Mouse (Mus musculus): Measurements from ENCODE around the gene Atxn7l3. TPM values are rescaled to one million over a fixed set of nuclear protein-coding genes. Genes with fewer than 3 reads are reported as not detected.

Gene Atxn7l3
- polyA plus RNA-seq, 1 experiment from 2014 or later: 15.2 TPM

DNA sequence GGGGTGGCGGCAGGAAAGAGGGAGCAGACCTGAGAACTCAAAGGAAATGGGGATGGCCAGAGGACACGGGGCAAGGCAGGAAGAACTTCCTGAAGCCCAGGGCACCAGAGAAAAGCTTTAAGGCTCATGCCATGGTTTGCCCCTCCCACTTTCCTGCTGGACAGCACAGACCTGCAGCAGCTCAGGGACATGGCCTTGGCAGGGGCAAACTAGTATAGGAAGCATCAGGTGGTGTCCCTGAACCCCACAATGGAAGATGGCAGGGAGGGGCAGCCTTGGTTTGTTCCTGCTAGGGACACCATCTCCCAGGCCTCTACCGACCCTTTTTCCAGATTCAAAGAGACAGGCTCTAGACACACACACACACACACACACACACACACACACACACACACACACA lies 8.9 kb upstream of the Atxn7l3 start:
- no peak overlapping the region for H3K4me3 ChIP-seq (ENCODE audit: low read depth, low read length)
- H3K36me3 ChIP-seq (ENCODE audit: control insufficient read depth, insufficient read depth, low read length): peaks cover 12% of the 10 kb centered on the region
- no peak overlapping the region for H3K9ac ChIP-seq (ENCODE audit: low read length)
- ATAC-seq (ENCODE audit: low FRiP score) (no peak), DNase-seq (ENCODE audit: low spot score, missing footprints) (peak; percentile 75)
- H3K27ac ChIP-seq (ENCODE audit: low read depth, low read length): no peak overlapping the region
- whole genome bisulfite sequencing: 74% methylated on average over 3 of the region's 3 CpGs
- H3K4me2 ChIP-seq: no peak overlapping the region
- peaks cover 16% of the 10 kb centered on the region for H3K4me1 ChIP-seq (ENCODE audit: control insufficient read depth, insufficient read depth, low read length)
- no peaks in the 10 kb centered on the region for H3K9me3 ChIP-seq (ENCODE audit: control insufficient read depth, low read length)
- H3K27me3 ChIP-seq (ENCODE audit: control insufficient read depth, insufficient read depth, low read length): no peaks in the 10 kb centered on the region

DNA sequence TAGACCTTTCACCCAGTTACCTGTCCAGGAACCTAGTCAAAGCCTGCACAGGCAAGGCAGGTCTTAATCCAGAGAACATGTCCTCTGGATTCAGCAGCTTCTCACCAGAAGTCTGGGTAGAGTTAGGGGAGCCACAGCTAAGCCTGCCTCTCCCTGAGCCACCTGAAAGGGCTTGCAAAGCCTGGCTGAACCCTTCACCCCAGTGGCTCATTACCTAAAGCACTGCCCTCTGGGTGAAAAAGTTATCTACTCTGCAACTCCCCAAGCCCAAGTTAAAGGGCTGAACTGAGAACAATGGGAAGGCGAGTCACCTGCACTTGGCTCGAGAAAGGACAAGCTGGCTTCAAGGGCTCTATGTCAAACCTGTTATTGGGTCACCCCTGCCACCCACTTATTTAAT lies 7.7 kb upstream of the Atxn7l3 start:
- Histone ChIP-seq H3K27ac (ENCODE audit: low read depth, low read length) (no peak overlapping the region), H3K9ac (ENCODE audit: low read length) (no peak overlapping the region), H3K4me1 (ENCODE audit: control insufficient read depth, insufficient read depth, low read length) (peaks cover 4% of the 10 kb centered on the region), H3K4me3 (ENCODE audit: low read depth, low read length) (no peak overlapping the region), H3K9me3 (ENCODE audit: control insufficient read depth, low read length) (no peaks in the 10 kb centered on the region), H3K27me3 (ENCODE audit: control insufficient read depth, insufficient read depth, low read length) (no peaks in the 10 kb centered on the region), H3K36me3 (ENCODE audit: control insufficient read depth, insufficient read depth, low read length) (peaks cover 9% of the 10 kb centered on the region), H3K4me2 (no peak overlapping the region)
- ATAC-seq (ENCODE audit: low FRiP score): no peak
- 46% methylated on average over 2 of the region's 2 CpGs for WGBS
- no peak for DNase-seq (ENCODE audit: low spot score, missing footprints)

GRCm38 (mm10) chr11:102299839-102300238 lies 3.4 kb upstream of the Atxn7l3 start:
- H3K27me3 ChIP-seq (ENCODE audit: control insufficient read depth, insufficient read depth, low read length): no peaks in the 10 kb centered on the region

GRCm38 (mm10) chr11:102297577-102298556 lies 1.4 kb upstream of the Atxn7l3 start:
- Histone ChIP-seq H3K9me3 (ENCODE audit: control insufficient read depth, low read length) (no peaks in the 10 kb centered on the region), H3K4me2 (peak overlapping the region; percentile 92), H3K4me3 (ENCODE audit: low read depth, low read length) (peak overlapping the region; percentile 90), H3K27ac (ENCODE audit: low read depth, low read length) (peak overlapping the region; percentile 56), H3K9ac (ENCODE audit: low read length) (peak overlapping the region; percentile 68), H3K4me1 (ENCODE audit: control insufficient read depth, insufficient read depth, low read length) (peaks cover 11% of the 10 kb centered on the region), H3K36me3 (ENCODE audit: control insufficient read depth, insufficient read depth, low read length) (peaks cover 5% of the 10 kb centered on the region; the same call in 1 of the 2 replicates), H3K27me3 (ENCODE audit: control insufficient read depth, insufficient read depth, low read length) (no peaks in the 10 kb centered on the region)
- ATAC-seq (ENCODE audit: low FRiP score) (peak; percentile 41), DNase-seq (ENCODE audit: low spot score, missing footprints) (no peak)
- 27% methylated on average over 27 of the region's 27 CpGs for WGBS

More at GRCm38 (mm10) chr11:102299839-102300238, 3.4 kb upstream of the Atxn7l3 start:
- H3K4me3 ChIP-seq (ENCODE audit: low read depth, low read length): no peak overlapping the region
- H3K9me3 ChIP-seq (ENCODE audit: control insufficient read depth, low read length): no peaks in the 10 kb centered on the region
- no peak overlapping the region for H3K27ac ChIP-seq (ENCODE audit: low read depth, low read length)
- WGBS: 9% methylated on average over 1 of the region's 1 CpGs
- DNase-seq (ENCODE audit: low spot score, missing footprints) (peak; percentile 97), ATAC-seq (ENCODE audit: low FRiP score) (no peak)
- no peak overlapping the region for H3K4me2 ChIP-seq
- H3K9ac ChIP-seq (ENCODE audit: low read length): no peak overlapping the region
- H3K4me1 ChIP-seq (ENCODE audit: control insufficient read depth, insufficient read depth, low read length): peaks cover 9% of the 10 kb centered on the region
- H3K36me3 ChIP-seq (ENCODE audit: control insufficient read depth, insufficient read depth, low read length): no peaks in the 10 kb centered on the region

DNA sequence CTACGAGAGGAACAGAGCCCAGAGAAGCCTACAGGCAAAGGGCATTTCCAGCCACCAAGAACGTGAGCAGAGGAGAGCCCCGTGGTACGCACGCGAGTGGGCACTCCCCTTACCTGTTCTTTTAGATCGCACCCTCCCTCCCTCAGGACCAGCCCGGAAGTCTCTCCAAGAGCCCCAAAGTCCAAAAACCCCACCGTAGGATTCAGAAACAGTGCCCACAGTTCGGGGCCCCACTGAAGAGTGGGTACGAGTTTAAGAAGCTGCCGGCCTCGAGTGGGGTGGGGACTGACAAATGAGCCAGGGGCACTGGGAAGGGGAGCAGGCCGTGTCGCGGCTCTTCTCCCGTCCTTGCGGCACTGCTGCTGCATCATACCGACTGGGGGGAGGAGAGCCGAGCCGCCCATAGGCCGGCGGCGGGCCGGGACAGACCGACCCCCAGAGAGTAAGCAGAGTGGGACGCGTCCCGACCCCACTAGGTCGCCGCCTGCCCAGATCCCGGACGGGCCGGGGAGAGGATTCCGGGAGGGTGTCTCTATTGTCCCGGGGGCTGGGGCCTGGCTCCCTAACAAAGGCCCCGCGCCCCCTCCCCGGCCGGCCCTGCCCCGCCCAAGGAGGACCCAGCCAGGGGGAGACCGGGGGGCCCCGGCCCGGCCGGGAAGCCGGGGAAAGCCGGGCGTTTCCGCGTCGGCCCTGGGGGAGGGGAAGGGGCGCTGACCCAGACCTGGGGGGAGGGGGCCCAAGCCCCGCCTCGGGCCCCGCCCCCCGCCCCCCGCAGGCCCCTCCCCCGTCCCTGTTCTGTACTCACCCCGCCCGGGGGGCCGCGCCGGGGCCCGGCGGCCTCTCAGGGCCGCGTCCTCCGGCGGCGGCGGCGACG lies 596 bp downstream of the Atxn7l3 start:
- ATAC-seq (ENCODE audit: low FRiP score) (peak; percentile 51), DNase-seq (ENCODE audit: low spot score, missing footprints) (peak; percentile 94)
- WGBS: 1% methylated on average over 46 of the region's 73 CpGs
- H3K27me3 ChIP-seq (ENCODE audit: control insufficient read depth, insufficient read depth, low read length): no peaks in the 10 kb centered on the region
- H3K36me3 ChIP-seq (ENCODE audit: control insufficient read depth, insufficient read depth, low read length): peaks cover 22% of the 10 kb centered on the region
- H3K9me3 ChIP-seq (ENCODE audit: control insufficient read depth, low read length): no peaks in the 10 kb centered on the region
- H3K4me3 ChIP-seq (ENCODE audit: low read depth, low read length): peak overlapping the region; percentile 90
- H3K4me1 ChIP-seq (ENCODE audit: control insufficient read depth, insufficient read depth, low read length): peaks cover 11% of the 10 kb centered on the region
- peak overlapping the region; percentile 92 for H3K4me2 ChIP-seq
- H3K9ac ChIP-seq (ENCODE audit: low read length): peak overlapping the region; percentile 94
- peak overlapping the region; percentile 99 for H3K27ac ChIP-seq (ENCODE audit: low read depth, low read length)

- no peaks in the 10 kb centered on the region for H3K27me3 ChIP-seq (ENCODE audit: control insufficient read depth, insufficient read depth, low read length)
- H3K36me3 ChIP-seq (ENCODE audit: control insufficient read depth, insufficient read depth, low read length): peaks cover 24% of the 10 kb centered on the region
- peak overlapping the region; percentile 92 for H3K4me2 ChIP-seq
- WGBS: 77% methylated on average over 12 of the region's 12 CpGs
- H3K4me3 ChIP-seq (ENCODE audit: low read depth, low read length): peak overlapping the region; percentile 90
- peak overlapping the region; percentile 94 for H3K9ac ChIP-seq (ENCODE audit: low read length)
- ATAC-seq (ENCODE audit: low FRiP score) (no peak), DNase-seq (ENCODE audit: low spot score, missing footprints) (peak; percentile 90)
- H3K27ac ChIP-seq (ENCODE audit: low read depth, low read length): peak overlapping the region; percentile 99; the same call in 1 of the 2 replicates
- H3K9me3 ChIP-seq (ENCODE audit: control insufficient read depth, low read length): no peaks in the 10 kb centered on the region
- peaks cover 11% of the 10 kb centered on the region for H3K4me1 ChIP-seq (ENCODE audit: control insufficient read depth, insufficient read depth, low read length)
Measured at GRCm38 (mm10) chr11:102294887-102295597, 1.4 kb downstream of the Atxn7l3 start.

DNA sequence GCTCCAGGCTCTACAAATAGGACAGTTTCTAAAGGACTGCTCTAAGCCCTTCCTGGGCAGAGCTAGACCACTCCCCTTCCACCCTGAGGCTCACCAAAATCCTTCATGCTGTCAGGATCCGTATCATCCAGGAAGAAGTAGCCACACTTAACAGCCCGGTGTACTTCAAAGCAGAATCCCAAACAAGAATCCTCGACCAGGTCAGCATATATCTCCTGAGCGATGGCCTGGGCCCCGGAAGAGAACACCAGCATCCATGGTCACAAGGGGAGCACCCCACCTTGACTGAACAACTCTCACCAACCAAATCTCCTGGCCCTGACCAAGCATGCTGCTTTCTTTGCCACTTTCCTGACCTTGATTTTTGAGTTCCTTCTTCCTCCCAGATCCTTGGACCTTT lies 2.0 kb downstream of the Atxn7l3 start:
- Histone ChIP-seq H3K4me1 (ENCODE audit: control insufficient read depth, insufficient read depth, low read length) (peaks cover 11% of the 10 kb centered on the region), H3K36me3 (ENCODE audit: control insufficient read depth, insufficient read depth, low read length) (peaks cover 24% of the 10 kb centered on the region), H3K27ac (ENCODE audit: low read depth, low read length) (no peak overlapping the region), H3K9me3 (ENCODE audit: control insufficient read depth, low read length) (no peaks in the 10 kb centered on the region), H3K4me3 (ENCODE audit: low read depth, low read length) (no peak overlapping the region), H3K9ac (ENCODE audit: low read length) (no peak overlapping the region), H3K4me2 (no peak overlapping the region), H3K27me3 (ENCODE audit: control insufficient read depth, insufficient read depth, low read length) (no peaks in the 10 kb centered on the region)
- DNase-seq (ENCODE audit: low spot score, missing footprints): no peak
- WGBS: 84% methylated on average over 5 of the region's 5 CpGs
- ATAC-seq (ENCODE audit: low FRiP score): no peak

DNA sequence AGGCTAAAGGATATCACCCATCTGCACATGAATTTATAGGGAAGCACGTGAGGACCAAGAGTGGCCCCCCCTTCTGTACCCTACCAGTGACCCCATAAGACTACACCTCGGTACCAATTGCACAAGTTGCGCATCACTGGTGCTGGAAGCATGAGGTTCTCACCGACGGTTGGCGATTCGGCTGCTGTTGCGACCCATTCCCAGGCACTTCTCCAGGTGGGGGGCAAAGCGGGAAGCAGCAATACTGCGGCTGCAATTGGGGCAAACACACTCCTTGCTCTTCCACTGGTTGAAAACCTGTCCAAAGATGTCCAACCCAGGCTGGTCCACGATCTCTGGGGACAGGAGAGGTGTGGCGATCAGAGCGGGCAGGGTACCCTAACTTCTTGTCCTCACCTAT lies 2.5 kb downstream of the Atxn7l3 start:
- H3K4me1 ChIP-seq (ENCODE audit: control insufficient read depth, insufficient read depth, low read length): peaks cover 11% of the 10 kb centered on the region
- 94% methylated on average over 13 of the region's 13 CpGs for WGBS
- ATAC-seq (ENCODE audit: low FRiP score) (no peak), DNase-seq (ENCODE audit: low spot score, missing footprints) (no peak)
- H3K27ac ChIP-seq (ENCODE audit: low read depth, low read length): no peak overlapping the region
- H3K36me3 ChIP-seq (ENCODE audit: control insufficient read depth, insufficient read depth, low read length): peaks cover 24% of the 10 kb centered on the region
- no peak overlapping the region for H3K9ac ChIP-seq (ENCODE audit: low read length)
- no peak overlapping the region for H3K4me2 ChIP-seq
- no peak overlapping the region for H3K4me3 ChIP-seq (ENCODE audit: low read depth, low read length)
- no peaks in the 10 kb centered on the region for H3K9me3 ChIP-seq (ENCODE audit: control insufficient read depth, low read length)
- no peaks in the 10 kb centered on the region for H3K27me3 ChIP-seq (ENCODE audit: control insufficient read depth, insufficient read depth, low read length)
